Mouse (Mus musculus): Measurements from ENCODE around the gene Atp2a2. TPM values are rescaled to one million over a fixed set of nuclear protein-coding genes. Genes with fewer than 3 reads are reported as not detected.

Atp2a2 gene
- polyA plus RNA-seq, 1 experiment = 339 TPM

- DNase-seq (ENCODE audit: low spot score) = no peak
Measured at GRCm38 (mm10) chr5:122519043-122519660, 17.1 kb upstream of the Atp2a2 start.

- no peak for DNase-seq (ENCODE audit: low spot score)
Measured at GRCm38 (mm10) chr5:122518247-122518646, 16.2 kb upstream of the Atp2a2 start.

- DNase-seq (ENCODE audit: low spot score) = no peak
Measured at GRCm38 (mm10) chr5:122516901-122517300, 14.9 kb upstream of the Atp2a2 start.

- no peak for DNase-seq (ENCODE audit: low spot score)
Measured at GRCm38 (mm10) chr5:122516029-122516730, 14.2 kb upstream of the Atp2a2 start.

GRCm38 (mm10) chr5:122514127-122514521, 12.1 kb upstream of the Atp2a2 start:
- no peak for DNase-seq (ENCODE audit: low spot score)

GRCm38 (mm10) chr5:122513421-122514126, 11.5 kb upstream of the Atp2a2 start:
- DNase-seq (ENCODE audit: low spot score) = no peak

- DNase-seq (ENCODE audit: low spot score) = no peak
Measured at GRCm38 (mm10) chr5:122512011-122512410, 10.0 kb upstream of the Atp2a2 start.

- no peak for DNase-seq (ENCODE audit: low spot score)
Measured at GRCm38 (mm10) chr5:122511405-122511804, 9.4 kb upstream of the Atp2a2 start.

GRCm38 (mm10) chr5:122510651-122511157, 8.7 kb upstream of the Atp2a2 start:
- no peak for DNase-seq (ENCODE audit: low spot score)

- DNase-seq (ENCODE audit: low spot score) = no peak
Measured at GRCm38 (mm10) chr5:122509608-122510007, 7.6 kb upstream of the Atp2a2 start.

- DNase-seq (ENCODE audit: low spot score) = no peak
Measured at GRCm38 (mm10) chr5:122508861-122509306, 6.9 kb upstream of the Atp2a2 start.

- DNase-seq (ENCODE audit: low spot score) = no peak
Measured at GRCm38 (mm10) chr5:122507396-122507795, 5.4 kb upstream of the Atp2a2 start.

GRCm38 (mm10) chr5:122506462-122506861, 4.4 kb upstream of the Atp2a2 start:
- no peak for DNase-seq (ENCODE audit: low spot score)

GRCm38 (mm10) chr5:122505554-122505953, 3.5 kb upstream of the Atp2a2 start:
- DNase-seq (ENCODE audit: low spot score) = no peak

GRCm38 (mm10) chr5:122503760-122504119, 1.7 kb upstream of the Atp2a2 start:
- no peak for DNase-seq (ENCODE audit: low spot score)

- DNase-seq (ENCODE audit: low spot score) = no peak
Measured at GRCm38 (mm10) chr5:122503015-122503759, 1.2 kb upstream of the Atp2a2 start.

GRCm38 (mm10) chr5:122501101-122502076, 636 bp downstream of the Atp2a2 start:
- DNase-seq (ENCODE audit: low spot score) = peak; percentile 61

- no peak for DNase-seq (ENCODE audit: low spot score)
Measured at GRCm38 (mm10) chr5:122500563-122500962, 1.5 kb downstream of the Atp2a2 start.

GRCm38 (mm10) chr5:122500141-122500540, 1.9 kb downstream of the Atp2a2 start:
- no peak for DNase-seq (ENCODE audit: low spot score)

GRCm38 (mm10) chr5:122498046-122498445, 4.0 kb downstream of the Atp2a2 start:
- no peak for DNase-seq (ENCODE audit: low spot score)

GRCm38 (mm10) chr5:122496990-122497389, 5.0 kb downstream of the Atp2a2 start:
- DNase-seq (ENCODE audit: low spot score) = no peak

Data from urinary bladder, adult 2 months (tissue).